Mouse (Mus musculus) hindbrain, embryonic 15.5 days (tissue): ENCODE measurements around the gene Gm20605. TPM values are rescaled to one million over a fixed set of nuclear protein-coding genes. Genes with fewer than 3 reads are reported as not detected.

Source experiments
- ATAC-seq: fragments of 200-750 bp; cut with Nextera tagmentation; 2 replicates; pipeline ENCODE4 v1.8.0; 2017; ENCODE audit warnings: low read depth, moderate number of reproducible peaks, moderate TSS enrichment; ENCODE audit not compliant: low FRiP score
- H3K27ac ChIP-seq: fragments of 300-500 bp; sonication (generic); replicated peaks from 2 replicates; pipeline ENCODE4 v1.5.1; 2015; ENCODE audit warnings: mild to moderate bottlenecking, inconsistent platforms
- H3K27me3 ChIP-seq: fragments of 300-500 bp; sonication (generic); 2 replicates; pipeline ENCODE4 v1.6.1; 2015; ENCODE audit warnings: control low read depth, inconsistent platforms
- H3K36me3 ChIP-seq: fragments of 300-500 bp; sonication (generic); 2 replicates; pipeline ENCODE4 v1.6.1; 2015; ENCODE audit warnings: control low read depth, inconsistent platforms
- H3K4me1 ChIP-seq: fragments of 300-500 bp; sonication (generic); replicated peaks from 2 replicates; pipeline ENCODE4 v1.6.1; 2015; ENCODE audit warnings: control low read depth, inconsistent platforms
- H3K4me2 ChIP-seq: fragments of 300-500 bp; sonication (generic); 2 replicates; pipeline ENCODE4 v1.6.1; 2015; ENCODE audit warnings: moderate library complexity, mild to moderate bottlenecking, inconsistent platforms
- H3K4me3 ChIP-seq: fragments of 300-500 bp; sonication (generic); 2 replicates; pipeline ENCODE4 v1.5.1; 2015; ENCODE audit warnings: mild to moderate bottlenecking, inconsistent platforms
- H3K9ac ChIP-seq: fragments of 300-500 bp; sonication (generic); 2 replicates; pipeline ENCODE4 v1.6.1; 2015; ENCODE audit warnings: inconsistent platforms
- H3K9me3 ChIP-seq: fragments of 300-500 bp; sonication (generic); 2 replicates; pipeline ENCODE4 v1.6.1; 2016; ENCODE audit warnings: control low read depth, inconsistent platforms
- WGBS: fragments of 180-500 bp; shearing (Covaris S2); methylation state at CpG from one replicate; pipeline ENCODE4 v1.1.7; 2015; 5-methylcytosine and 5-hydroxymethylcytosine counted together
- polyA plus RNA-seq: library from polyadenylated mRNA; unstranded; fragments of >200 nt; fragmentation: Nextera tagmentation; extraction: Ambion mirVana; gene quantifications from 2 replicates; pipeline ENCODE4 v1.2.1, GENCODE M21; 2015

The Gm20605 gene
- polyA plus RNA-seq, 1 experiment from 2014 or later, result 9.2 TPM

- Histone ChIP-seq H3K4me3 (peak overlapping the region; percentile 97), H3K9me3 (no peaks in the 10 kb centered on the region), H3K27ac (peak overlapping the region; percentile 86), H3K27me3 (no peaks in the 10 kb centered on the region), H3K36me3 (no peaks in the 10 kb centered on the region), H3K4me2 (peak overlapping the region; percentile 74), H3K4me1 (peaks cover 25% of the 10 kb centered on the region), H3K9ac (peak overlapping the region; percentile 80)
- 10% methylated on average over 28 of the region's 28 CpGs for WGBS
- no peak for ATAC-seq
These were observed 54.7 kb downstream of the Gm20605 start for GRCm38 (mm10) chr5:137683388-137684293.

GRCm38 (mm10) chr5:137684294-137685123 is 55.5 kb downstream of the Gm20605 start, which contains the start of gene Agfg2:
Gene Agfg2 (minus strand): TSS chr5:137684726.
- ATAC-seq, result peak; percentile 99
- WGBS, result under 1% methylated on average over 60 of the region's 62 CpGs
- peak within 1 kb of the TSS; percentile 86 for H3K27ac ChIP-seq

GRCm38 (mm10) chr5:137685653-137686052 is 56.7 kb downstream of the Gm20605 start:
- Histone ChIP-seq H3K4me3 (no peak overlapping the region), H3K4me1 (peaks cover 25% of the 10 kb centered on the region)
- 96% methylated on average over 3 of the region's 3 CpGs for WGBS

More at GRCm38 (mm10) chr5:137684294-137685123, 55.5 kb downstream of the Gm20605 start, which contains the start of gene Agfg2:
- H3K27me3 ChIP-seq, result no peaks in the 10 kb centered on the region
- H3K4me1 ChIP-seq, result peaks cover 25% of the 10 kb centered on the region
- H3K9ac ChIP-seq, result peak within 1 kb of the TSS; percentile 80
- peak within 1 kb of the TSS; percentile 97 for H3K4me3 ChIP-seq
- no peaks in the 10 kb centered on the region for H3K9me3 ChIP-seq
- H3K36me3 ChIP-seq, result no peaks in the 10 kb centered on the region
- H3K4me2 ChIP-seq, result peak within 1 kb of the TSS; percentile 74

GRCm38 (mm10) chr5:137686127-137686790 is 57.3 kb downstream of the Gm20605 start:
- WGBS, result 90% methylated on average over 6 of the region's 6 CpGs
- no peak overlapping the region for H3K9ac ChIP-seq
- ATAC-seq, result no peak
- H3K4me2 ChIP-seq, result no peak overlapping the region
- H3K9me3 ChIP-seq, result no peaks in the 10 kb centered on the region
- no peaks in the 10 kb centered on the region for H3K36me3 ChIP-seq
- H3K4me3 ChIP-seq, result no peak overlapping the region
- no peak overlapping the region for H3K27ac ChIP-seq
- no peaks in the 10 kb centered on the region for H3K27me3 ChIP-seq
- peaks cover 25% of the 10 kb centered on the region for H3K4me1 ChIP-seq

More at GRCm38 (mm10) chr5:137685653-137686052, 56.7 kb downstream of the Gm20605 start:
- H3K36me3 ChIP-seq, result no peaks in the 10 kb centered on the region
- H3K9me3 ChIP-seq, result no peaks in the 10 kb centered on the region
- H3K4me2 ChIP-seq, result no peak overlapping the region
- H3K27me3 ChIP-seq, result no peaks in the 10 kb centered on the region
- no peak overlapping the region for H3K9ac ChIP-seq
- no peak for ATAC-seq
- H3K27ac ChIP-seq, result no peak overlapping the region

- no peak for ATAC-seq
- Histone ChIP-seq H3K36me3 (no peaks in the 10 kb centered on the region), H3K4me2 (no peak overlapping the region), H3K27me3 (no peaks in the 10 kb centered on the region), H3K9ac (no peak overlapping the region), H3K4me3 (no peak overlapping the region), H3K27ac (no peak overlapping the region), H3K4me1 (no peaks in the 10 kb centered on the region), H3K9me3 (no peaks in the 10 kb centered on the region)
- 88% methylated on average over 3 of the region's 3 CpGs for WGBS
These were observed 61.0 kb downstream of the Gm20605 start for GRCm38 (mm10) chr5:137689974-137690373.

GRCm38 (mm10) chr5:137690531-137690930 is 61.6 kb downstream of the Gm20605 start:
- Histone ChIP-seq H3K4me2 (no peak overlapping the region), H3K4me3 (no peak overlapping the region), H3K9me3 (no peaks in the 10 kb centered on the region), H3K36me3 (no peaks in the 10 kb centered on the region), H3K4me1 (no peaks in the 10 kb centered on the region), H3K27ac (no peak overlapping the region), H3K9ac (no peak overlapping the region), H3K27me3 (no peaks in the 10 kb centered on the region)
- no peak for ATAC-seq
- WGBS, result 69% methylated on average over 9 of the region's 9 CpGs

- H3K27ac ChIP-seq, result no peak overlapping the region
- H3K27me3 ChIP-seq, result no peaks in the 10 kb centered on the region
- no peak overlapping the region for H3K9ac ChIP-seq
- no peaks in the 10 kb centered on the region for H3K9me3 ChIP-seq
- H3K4me1 ChIP-seq, result no peaks in the 10 kb centered on the region
- no peak for ATAC-seq
- H3K4me2 ChIP-seq, result no peak overlapping the region
- 77% methylated on average over 1 of the region's 1 CpGs for WGBS
- H3K4me3 ChIP-seq, result no peak overlapping the region
- H3K36me3 ChIP-seq, result no peaks in the 10 kb centered on the region
These were observed 62.9 kb downstream of the Gm20605 start for GRCm38 (mm10) chr5:137691881-137692280.

Other genes starting within 250 kb of the Gm20605 start
- gene Zan, start 152.1 kb upstream of the Gm20605 start, polyA plus RNA-seq, result 0.18 TPM in 2 replicates
- 81.0 and 81.8 TPM in 2 replicates for gene Pop7, start 126.7 kb upstream of the Gm20605 start, polyA plus RNA-seq
- 16.4 and 18.4 TPM in 2 replicates for gene Gigyf1, start 110.6 kb upstream of the Gm20605 start, polyA plus RNA-seq
- gene Epo, start 95.9 kb upstream of the Gm20605 start, polyA plus RNA-seq, result not detected in 2 replicates
- gene Gnb2, start 95.7 kb upstream of the Gm20605 start, polyA plus RNA-seq, result 516 and 544 TPM in 2 replicates
- 251 and 285 TPM in 2 replicates for gene Actl6b, start 75.7 kb upstream of the Gm20605 start, polyA plus RNA-seq
- 6.1 and 6.4 TPM in 2 replicates for gene Tfr2, start 59.3 kb upstream of the Gm20605 start, polyA plus RNA-seq
- gene Mospd3, start 28.1 kb upstream of the Gm20605 start, polyA plus RNA-seq, result 59.7 and 73.5 TPM in 2 replicates
- 16.6 and 19.4 TPM in 2 replicates for gene Pcolce, start 15.4 kb upstream of the Gm20605 start, polyA plus RNA-seq
- gene Fbxo24, start 173 bp upstream of the Gm20605 start, polyA plus RNA-seq, result 0.12 and 0.31 TPM in 2 replicates
- gene Lrch4, start 54 bp upstream of the Gm20605 start, polyA plus RNA-seq, result 17.2 and 18.2 TPM in 2 replicates
- gene Sap25, start 12.2 kb downstream of the Gm20605 start, polyA plus RNA-seq, result 5.5 and 6.1 TPM in 2 replicates
- 0.09 and 0.12 TPM in 2 replicates for gene Irs3, start 16.5 kb downstream of the Gm20605 start, polyA plus RNA-seq
- 20.2 and 20.3 TPM in 2 replicates for gene Agfg2, start 55.6 kb downstream of the Gm20605 start, polyA plus RNA-seq
- 44.1 and 48.5 TPM in 2 replicates for gene Nyap1, start 112.4 kb downstream of the Gm20605 start, polyA plus RNA-seq
- 84.5 and 88.6 TPM in 2 replicates for gene Tsc22d4, start 116.6 kb downstream of the Gm20605 start, polyA plus RNA-seq
- 43.4 and 44.7 TPM in 2 replicates for gene Ppp1r35, start 149.7 kb downstream of the Gm20605 start, polyA plus RNA-seq
- gene Mepce, start 158.5 kb downstream of the Gm20605 start, polyA plus RNA-seq, result 9.7 and 11.0 TPM in 2 replicates
- gene Zcwpw1, start 158.6 kb downstream of the Gm20605 start, polyA plus RNA-seq, result 11.9 and 12.8 TPM in 2 replicates
- 0.21 and 0.43 TPM in 2 replicates for gene Pilra, start 207.1 kb downstream of the Gm20605 start, polyA plus RNA-seq
- gene Pilrb1, start 228.9 kb downstream of the Gm20605 start, polyA plus RNA-seq, result not detected in 2 replicates
- gene Pilrb2, start 242.6 kb downstream of the Gm20605 start, polyA plus RNA-seq, result not detected in 2 replicates